Mouse (Mus musculus) kidney, embryonic 14.5 days (tissue): Measurements from ENCODE around the gene Tmem39a. TPM values are rescaled to one million over a fixed set of nuclear protein-coding genes. Genes with fewer than 3 reads are reported as not detected.

Source experiments
- ATAC-seq: fragments of 200-750 bp; cut with Nextera tagmentation; 2 replicates; pipeline ENCODE4 v1.8.0; 2017; ENCODE audit warnings: moderate number of reproducible peaks, mild to moderate bottlenecking, moderate TSS enrichment, moderate library complexity; ENCODE audit not compliant: low FRiP score, low TSS enrichment
- H3K27ac ChIP-seq: fragments of 300-500 bp; sonication (generic); 2 replicates; pipeline ENCODE4 v1.5.1; 2014; ENCODE audit warnings: low read depth, mild to moderate bottlenecking, low read length, moderate library complexity, mixed read lengths
- H3K27me3 ChIP-seq: fragments of 300-500 bp; sonication (generic); 2 replicates; pipeline ENCODE4 v1.6.1; 2014; ENCODE audit warnings: mild to moderate bottlenecking, low read length; ENCODE audit not compliant: control insufficient read depth, insufficient read depth
- H3K36me3 ChIP-seq: fragments of 300-500 bp; sonication (generic); 2 replicates; pipeline ENCODE4 v1.6.1; 2014; ENCODE audit warnings: low read length, mixed read lengths; ENCODE audit not compliant: control insufficient read depth, insufficient read depth
- H3K4me1 ChIP-seq: fragments of 300-500 bp; sonication (generic); 2 replicates; pipeline ENCODE4 v1.6.1; 2014; ENCODE audit warnings: low read length, mixed read lengths; ENCODE audit not compliant: control insufficient read depth, insufficient read depth
- H3K4me2 ChIP-seq: fragments of 300-500 bp; sonication (generic); replicated peaks from 2 replicates; pipeline ENCODE4 v1.6.1; 2014; ENCODE audit warnings: low read depth, mild to moderate bottlenecking, low read length
- H3K4me3 ChIP-seq: fragments of 300-500 bp; sonication (generic); 2 replicates; pipeline ENCODE4 v1.5.1; 2014; ENCODE audit warnings: mild to moderate bottlenecking, low read length
- H3K9ac ChIP-seq: fragments of 300-500 bp; sonication (generic); 2 replicates; pipeline ENCODE4 v1.6.1; 2014; ENCODE audit warnings: low read depth, mild to moderate bottlenecking, low read length, moderate library complexity
- H3K9me3 ChIP-seq: fragments of 300-500 bp; sonication (generic); 2 replicates; pipeline ENCODE4 v1.6.1; 2016; ENCODE audit warnings: low read length; ENCODE audit not compliant: control insufficient read depth
- WGBS: fragments of 180-500 bp; shearing (Covaris S2); extraction: QIAGEN DNeasy Blood & Tissue Kit; methylation state at CpG from one replicate; pipeline ENCODE4 v1.1.7; 2014; 5-methylcytosine and 5-hydroxymethylcytosine counted together
- polyA plus RNA-seq: library from polyadenylated mRNA; unstranded; fragments of >200 nt; fragmentation: Nextera tagmentation; extraction: Ambion mirVana; gene quantifications from 2 replicates; pipeline ENCODE4 v1.2.1, GENCODE M21; 2014

Gene Tmem39a
- polyA plus RNA-seq, 1 experiment from 2014 or later: 121 TPM

DNA sequence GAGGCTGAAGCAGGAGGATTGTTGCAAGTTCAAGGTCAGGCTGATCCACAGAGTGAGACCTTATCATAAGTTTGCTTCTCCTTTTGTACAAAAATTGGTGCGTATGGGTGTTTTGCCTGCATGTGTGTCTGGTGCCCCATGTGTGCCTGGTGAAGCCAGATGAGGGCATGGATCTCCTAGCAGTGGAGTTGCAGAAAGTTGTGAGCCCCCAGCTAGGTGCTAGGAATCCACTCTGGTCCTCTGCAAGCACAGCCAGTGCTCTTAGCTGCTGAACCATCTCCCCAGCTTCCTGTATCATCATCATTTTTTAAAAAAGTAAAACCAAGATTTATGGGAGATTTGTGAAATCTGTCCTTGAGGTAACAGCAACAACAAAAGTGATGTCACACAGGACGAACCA lies 38.2 kb downstream of the Tmem39a start:
- Histone ChIP-seq H3K9ac (no peak overlapping the region), H3K9me3 (no peaks in the 10 kb centered on the region), H3K27me3 (no peaks in the 10 kb centered on the region), H3K4me2 (no peak overlapping the region), H3K27ac (no peak overlapping the region), H3K36me3 (peaks cover 21% of the 10 kb centered on the region), H3K4me1 (no peaks in the 10 kb centered on the region), H3K4me3 (no peak overlapping the region)
- 75% methylated on average over 2 of the region's 2 CpGs for WGBS
- no peak for ATAC-seq

DNA sequence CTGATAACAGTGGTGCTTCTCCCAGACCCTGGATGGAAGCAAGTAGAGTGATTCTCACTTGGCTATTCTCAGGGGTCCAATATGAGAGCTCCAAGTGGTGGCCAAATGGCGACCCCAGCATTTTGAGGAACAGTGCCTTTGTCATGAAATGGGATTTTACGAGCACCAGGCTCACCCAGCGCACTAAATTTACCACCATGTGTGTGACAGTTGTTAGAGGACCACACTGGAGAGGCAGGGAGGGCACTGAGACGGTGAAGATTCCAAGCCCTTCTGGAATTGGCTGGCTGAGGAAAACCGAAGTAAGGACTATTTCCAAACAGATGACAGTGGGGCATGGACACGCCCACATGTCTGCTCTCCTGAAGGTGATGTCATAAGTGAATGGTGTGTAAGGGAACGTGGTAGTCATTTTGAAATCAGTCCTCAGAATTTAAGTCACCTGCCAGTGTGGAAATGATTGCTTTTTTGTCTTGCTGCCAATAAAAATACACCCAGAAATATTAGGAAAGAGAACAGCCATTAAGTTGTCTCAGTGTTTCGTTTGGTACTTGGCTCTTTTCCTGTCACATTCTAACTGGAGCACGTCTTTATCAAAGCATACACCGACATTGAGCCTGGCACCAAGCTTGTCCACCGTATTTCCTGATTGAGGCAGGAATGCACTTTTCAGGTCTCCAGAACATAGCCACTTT lies 40.6 kb downstream of the Tmem39a start:
- H3K4me1 ChIP-seq: no peaks in the 10 kb centered on the region
- no peak overlapping the region for H3K27ac ChIP-seq
- no peak overlapping the region for H3K4me2 ChIP-seq
- 39% methylated on average over 11 of the region's 11 CpGs for WGBS
- H3K4me3 ChIP-seq: no peak overlapping the region
- ATAC-seq: no peak
- H3K9me3 ChIP-seq: no peaks in the 10 kb centered on the region
- H3K9ac ChIP-seq: no peak overlapping the region
- H3K27me3 ChIP-seq: no peaks in the 10 kb centered on the region
- H3K36me3 ChIP-seq: peaks cover 14% of the 10 kb centered on the region; the same call in 1 of the 2 replicates

DNA sequence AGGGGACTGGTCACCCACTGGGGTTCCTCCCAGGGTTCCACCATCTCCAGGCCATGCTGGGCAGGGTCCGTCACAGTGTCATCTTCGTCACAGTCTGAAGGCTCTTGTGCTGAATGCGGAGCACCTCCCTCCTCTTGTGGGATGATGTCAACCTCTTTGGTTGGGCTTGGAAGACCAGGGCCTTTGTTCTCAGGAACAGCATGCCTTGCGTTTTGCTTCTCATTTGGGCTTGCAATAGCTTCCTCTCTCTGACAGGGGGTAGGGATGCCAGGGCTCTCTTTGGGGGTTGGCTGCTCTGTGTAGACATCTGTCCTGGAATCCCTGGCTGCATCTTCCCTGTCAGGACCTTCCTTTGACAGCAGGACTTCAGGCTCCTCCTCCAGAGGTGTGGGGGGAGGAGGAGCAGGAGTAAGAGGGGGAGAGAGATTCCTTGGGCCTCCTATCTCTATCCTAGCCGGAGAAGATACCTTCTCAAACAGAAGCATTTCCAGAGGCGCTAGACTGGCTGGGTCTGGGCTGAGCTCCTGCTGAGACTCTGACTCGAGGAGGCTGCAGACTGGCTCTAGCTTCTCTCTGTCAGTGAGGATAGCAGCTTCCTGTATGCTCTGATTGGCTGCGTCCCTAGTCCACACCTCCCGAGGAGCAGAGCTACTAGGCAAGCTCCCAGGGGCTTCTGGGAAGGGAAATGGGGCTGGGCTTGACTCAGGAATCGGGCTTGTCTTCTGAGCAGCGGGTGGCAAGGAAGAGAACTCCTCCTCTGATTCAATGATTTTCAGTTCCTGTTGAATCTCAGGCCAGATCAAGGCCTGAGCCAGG lies 44.7 kb downstream of the Tmem39a start:
- H3K36me3 ChIP-seq: peaks cover 10% of the 10 kb centered on the region; the same call in 1 of the 2 replicates

DNA sequence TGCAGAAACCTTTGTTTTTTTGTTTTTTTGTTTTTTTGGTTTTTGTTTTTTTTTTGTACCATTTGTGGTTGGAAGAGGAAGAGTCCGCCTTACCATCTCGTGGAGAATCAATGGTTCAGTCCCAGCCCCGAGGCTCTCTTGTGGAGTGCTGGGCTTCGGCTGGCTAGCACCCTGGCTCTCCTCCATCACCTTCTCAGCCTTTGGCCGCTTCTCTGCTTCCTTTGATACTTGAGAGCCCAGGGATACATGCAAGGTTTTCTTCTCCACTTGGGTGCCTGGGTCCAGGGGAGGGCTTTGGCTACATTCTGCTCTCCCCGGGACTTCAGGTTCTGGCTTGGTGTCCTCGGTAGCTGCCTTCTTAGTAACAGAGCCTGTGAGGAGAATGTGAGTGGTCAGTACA lies 48.0 kb downstream of the Tmem39a start:
- no peak for ATAC-seq
- Histone ChIP-seq H3K36me3 (peaks cover 14% of the 10 kb centered on the region; the same call in 1 of the 2 replicates), H3K27me3 (no peaks in the 10 kb centered on the region), H3K4me1 (no peaks in the 10 kb centered on the region), H3K27ac (no peak overlapping the region), H3K9me3 (peaks cover 4% of the 10 kb centered on the region; the same call in 1 of the 2 replicates), H3K9ac (no peak overlapping the region), H3K4me3 (no peak overlapping the region), H3K4me2 (no peak overlapping the region)
- WGBS: 84% methylated on average over 7 of the region's 7 CpGs

More for the DNA sequence above, 44.7 kb downstream of the Tmem39a start:
- ATAC-seq: no peak
- no peak overlapping the region for H3K27ac ChIP-seq
- H3K9ac ChIP-seq: no peak overlapping the region
- no peak overlapping the region for H3K4me3 ChIP-seq
- 60% methylated on average over 11 of the region's 11 CpGs for WGBS
- no peaks in the 10 kb centered on the region for H3K27me3 ChIP-seq
- H3K4me1 ChIP-seq: no peaks in the 10 kb centered on the region
- no peak overlapping the region for H3K4me2 ChIP-seq
- no peaks in the 10 kb centered on the region for H3K9me3 ChIP-seq

DNA sequence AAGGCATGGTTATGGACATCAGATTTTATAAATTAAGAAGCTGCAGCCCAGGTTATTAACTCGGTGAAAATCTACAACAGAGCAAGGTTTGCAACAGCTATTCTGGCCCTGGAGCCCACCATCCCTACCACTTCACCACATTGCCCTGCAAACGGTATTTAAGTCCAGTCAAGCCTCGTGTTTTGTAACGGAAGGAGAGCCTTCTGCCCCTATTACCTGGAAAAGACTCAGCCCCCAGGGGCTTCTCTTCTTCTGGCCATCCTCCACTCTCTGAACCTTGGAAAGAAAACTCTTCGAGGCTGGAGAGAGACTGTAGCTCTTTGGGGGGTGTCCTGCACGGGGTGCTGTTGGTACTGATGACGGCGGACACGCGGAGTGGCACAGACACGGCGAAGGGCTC lies 50.2 kb downstream of the Tmem39a start:
- Histone ChIP-seq H3K4me2 (no peak overlapping the region), H3K36me3 (peaks cover 4% of the 10 kb centered on the region; the same call in 1 of the 2 replicates), H3K4me3 (no peak overlapping the region), H3K27ac (no peak overlapping the region), H3K4me1 (no peaks in the 10 kb centered on the region), H3K9ac (no peak overlapping the region), H3K9me3 (peaks cover 4% of the 10 kb centered on the region; the same call in 1 of the 2 replicates), H3K27me3 (no peaks in the 10 kb centered on the region)
- WGBS: 81% methylated on average over 12 of the region's 12 CpGs
- 0 out of 2 replicates have a peak, but pooled peaks have one; percentile 20 for ATAC-seq

DNA sequence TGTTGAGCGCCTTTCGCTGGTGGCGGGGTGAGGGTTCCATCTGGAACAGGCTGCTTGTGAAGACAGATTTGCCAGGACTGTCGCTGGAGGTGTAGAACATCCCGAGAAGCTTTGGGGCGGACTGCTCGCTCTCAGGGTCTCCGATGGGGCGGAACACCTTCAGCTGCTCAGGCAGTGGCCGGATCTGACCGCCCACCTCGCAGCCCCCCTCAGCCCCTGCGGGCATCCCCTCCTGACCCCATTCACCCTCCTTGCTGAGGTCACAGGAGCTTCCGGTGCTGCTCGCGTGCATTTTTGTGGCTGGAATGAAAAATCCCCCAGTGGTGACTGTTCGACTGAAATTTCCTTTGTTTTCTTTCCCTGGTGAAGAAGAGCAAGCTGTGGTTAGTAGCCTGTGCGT lies 50.6 kb downstream of the Tmem39a start:
- H3K9ac ChIP-seq: no peak overlapping the region
- H3K4me2 ChIP-seq: 0 out of 2 replicates have a peak overlapping the region, but pooled peaks have one; percentile 1
- H3K36me3 ChIP-seq: peaks cover 4% of the 10 kb centered on the region; the same call in 1 of the 2 replicates
- 53% methylated on average over 18 of the region's 18 CpGs for WGBS
- H3K4me1 ChIP-seq: no peaks in the 10 kb centered on the region
- peaks cover 4% of the 10 kb centered on the region; the same call in 1 of the 2 replicates for H3K9me3 ChIP-seq
- ATAC-seq: 0 out of 2 replicates have a peak, but pooled peaks have one; percentile 32
- no peak overlapping the region for H3K27ac ChIP-seq
- H3K4me3 ChIP-seq: no peak overlapping the region
- no peaks in the 10 kb centered on the region for H3K27me3 ChIP-seq

DNA sequence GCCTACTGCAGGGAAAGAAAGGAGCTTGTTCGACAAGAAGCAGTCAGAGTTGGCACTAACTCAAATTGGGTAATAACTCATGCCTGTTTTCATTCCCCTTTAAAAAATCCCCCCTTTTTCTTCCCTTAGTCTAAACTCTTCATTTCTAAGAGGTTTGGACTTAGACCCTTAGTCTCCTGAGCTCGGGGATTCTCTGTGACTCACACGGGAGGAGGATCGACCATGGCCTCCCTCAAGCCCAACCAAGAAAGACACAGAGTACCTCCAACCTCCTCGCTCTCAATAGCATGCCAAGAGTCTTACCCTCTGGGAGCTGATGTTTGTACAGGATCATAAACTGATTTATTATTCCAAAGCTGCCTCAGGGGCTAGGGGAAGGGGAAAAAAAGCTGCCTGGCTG lies 54.1 kb downstream of the Tmem39a start:
- Histone ChIP-seq H3K4me3 (no peak overlapping the region), H3K9ac (no peak overlapping the region), H3K36me3 (peaks cover 4% of the 10 kb centered on the region; the same call in 1 of the 2 replicates), H3K9me3 (peaks cover 4% of the 10 kb centered on the region; the same call in 1 of the 2 replicates), H3K4me1 (no peaks in the 10 kb centered on the region), H3K27me3 (no peaks in the 10 kb centered on the region), H3K27ac (no peak overlapping the region), H3K4me2 (no peak overlapping the region)
- no peak for ATAC-seq
- WGBS: 47% methylated on average over 5 of the region's 5 CpGs

DNA sequence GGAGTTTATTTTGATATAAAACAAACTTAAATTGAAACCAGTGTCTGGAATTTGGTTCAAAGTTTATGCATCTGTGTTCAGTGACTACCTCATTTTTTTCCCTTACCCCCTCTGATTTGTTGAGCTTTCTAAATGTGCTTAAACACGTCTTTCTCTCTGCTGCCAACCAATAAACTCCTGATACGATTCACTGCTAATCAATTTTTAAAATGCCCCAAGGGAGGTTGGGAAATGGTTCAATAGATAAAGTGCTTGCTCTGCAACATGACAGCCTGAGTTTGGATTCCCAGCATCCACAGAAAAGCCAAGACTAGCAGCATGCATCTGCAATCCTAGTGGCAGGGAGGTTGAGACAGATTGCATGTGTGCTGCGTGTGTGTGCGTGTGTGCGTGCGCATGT lies 55.1 kb downstream of the Tmem39a start:
- ATAC-seq: no peak
- 84% methylated on average over 6 of the region's 6 CpGs for WGBS
- no peak overlapping the region for H3K27ac ChIP-seq
- no peak overlapping the region for H3K9ac ChIP-seq
- no peak overlapping the region for H3K4me2 ChIP-seq
- no peak overlapping the region for H3K4me3 ChIP-seq
- H3K9me3 ChIP-seq: peaks cover 4% of the 10 kb centered on the region; the same call in 1 of the 2 replicates
- no peaks in the 10 kb centered on the region for H3K27me3 ChIP-seq
- H3K4me1 ChIP-seq: no peaks in the 10 kb centered on the region
- H3K36me3 ChIP-seq: peaks cover 6% of the 10 kb centered on the region; the same call in 1 of the 2 replicates

DNA sequence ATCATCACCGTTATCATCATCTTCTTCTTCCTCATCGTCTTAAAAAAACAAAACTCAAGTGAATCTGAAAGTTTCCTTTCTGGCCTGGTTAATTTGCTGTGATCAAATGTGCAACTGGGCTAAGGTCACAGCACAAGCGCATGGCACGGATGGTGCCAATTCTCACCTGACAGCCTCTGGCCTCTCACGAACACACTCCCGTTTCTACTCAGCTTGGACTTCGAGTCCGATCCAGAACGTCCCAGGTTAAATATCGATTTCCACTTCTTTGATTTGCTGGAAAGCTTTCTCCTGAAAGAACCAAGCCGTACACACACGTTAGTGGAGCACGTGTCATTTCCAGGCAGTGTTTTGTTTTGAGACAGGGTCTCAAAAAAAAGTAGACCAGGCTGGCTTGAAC lies 59.5 kb downstream of the Tmem39a start:
- H3K4me3 ChIP-seq: no peak overlapping the region
- H3K36me3 ChIP-seq: 0 out of 2 replicates have a peak, but pooled peaks cover 3% of the 10 kb centered on the region
- no peaks in the 10 kb centered on the region for H3K9me3 ChIP-seq
- ATAC-seq: no peak
- no peak overlapping the region for H3K27ac ChIP-seq
- WGBS: 92% methylated on average over 13 of the region's 13 CpGs
- H3K27me3 ChIP-seq: no peaks in the 10 kb centered on the region
- H3K9ac ChIP-seq: no peak overlapping the region
- no peak overlapping the region for H3K4me2 ChIP-seq
- H3K4me1 ChIP-seq: no peaks in the 10 kb centered on the region
